Mouse (Mus musculus) testis, adult 2 months (tissue): Measurements from ENCODE around the gene Stk16.
A peak's percentile ranks its signal among the peaks of the same experiment; 100 is the strongest.

Source experiments
- CTCF ChIP-seq: fragments of 200-500 bp; IDR thresholded peaks from 2 replicates; pipeline ENCODE4 v1.5.1; 2012; ENCODE audit warnings: low read depth, mild to moderate bottlenecking, inconsistent platforms, low read length, moderate library complexity; ENCODE audit not compliant: control insufficient read depth, insufficient read depth, insufficient replicate concordance
- POLR2A ChIP-seq: fragments of 200-500 bp; IDR thresholded peaks from 2 replicates; pipeline ENCODE4 v1.6.1; 2012; ENCODE audit warnings: low read depth, mild to moderate bottlenecking, inconsistent platforms, low read length, moderate library complexity; ENCODE audit not compliant: control insufficient read depth

DNA sequence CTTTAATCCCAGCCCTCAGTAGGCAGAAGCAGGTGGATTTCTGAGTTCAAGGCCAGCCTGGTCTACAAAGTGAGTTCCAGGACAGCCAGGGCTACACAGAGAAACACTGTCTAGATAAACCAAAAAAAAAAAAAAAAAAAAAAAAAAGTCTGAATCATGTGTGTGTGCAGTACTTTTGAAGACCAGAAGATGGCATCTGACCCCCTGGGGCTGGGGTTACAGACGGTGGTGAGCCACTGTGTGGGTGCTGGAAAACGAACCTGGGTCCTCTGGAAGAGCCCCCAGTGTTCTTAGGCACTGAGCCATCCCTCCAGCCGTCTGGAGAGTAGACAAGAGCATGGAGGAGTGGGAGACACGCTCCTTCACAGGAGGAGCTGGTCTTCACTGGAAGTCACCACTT is 28.5 kb upstream of the Stk16 start:
- TF ChIP-seq CTCF: 0 out of 2 replicates have a peak, but pooled peaks have one; percentile 9
- TF ChIP-seq POLR2A: no peak
